Mouse (Mus musculus): ENCODE results near the gene Bcar3. TPM values are rescaled to one million over a fixed set of nuclear protein-coding genes. Genes with fewer than 3 reads are reported as not detected.

Bcar3 gene
- total and polyA plus RNA-seq, 2 experiments from 2014 or later: 6.3 to 23.8 TPM

- no peak for TF ChIP-seq CTCF (IDR thresholded peaks at IDR 0.05; ENCODE audit: low read depth)
- DNase-seq (ENCODE audit: low spot score): no peak
- no peak overlapping the region for H3K4me3 ChIP-seq (ENCODE audit: low read length)
- H3K4me1 ChIP-seq (ENCODE audit: insufficient read depth, low read length): 0 out of 2 replicates have a peak, but pooled peaks cover 4% of the 10 kb centered on the region
- 80% methylated on average over 6 of the region's 6 CpGs for WGBS
- H3K36me3 ChIP-seq (ENCODE audit: insufficient read depth, low read length): no peaks in the 10 kb centered on the region
- no peak overlapping the region for H3K4me2 ChIP-seq (ENCODE audit: low read depth, low read length)
- H3K9me3 ChIP-seq (ENCODE audit: low read length): no peaks in the 10 kb centered on the region
- no peak overlapping the region for H3K9ac ChIP-seq (replicated peaks; ENCODE audit: low read length)
- H3K27me3 ChIP-seq (ENCODE audit: insufficient read depth, low read length): no peaks in the 10 kb centered on the region
- H3K27ac ChIP-seq: no peak overlapping the region
- ATAC-seq: no peak
These were observed 203.9 kb downstream of the Bcar3 start for GRCm38 (mm10) chr3:122497871-122498270.

DNA sequence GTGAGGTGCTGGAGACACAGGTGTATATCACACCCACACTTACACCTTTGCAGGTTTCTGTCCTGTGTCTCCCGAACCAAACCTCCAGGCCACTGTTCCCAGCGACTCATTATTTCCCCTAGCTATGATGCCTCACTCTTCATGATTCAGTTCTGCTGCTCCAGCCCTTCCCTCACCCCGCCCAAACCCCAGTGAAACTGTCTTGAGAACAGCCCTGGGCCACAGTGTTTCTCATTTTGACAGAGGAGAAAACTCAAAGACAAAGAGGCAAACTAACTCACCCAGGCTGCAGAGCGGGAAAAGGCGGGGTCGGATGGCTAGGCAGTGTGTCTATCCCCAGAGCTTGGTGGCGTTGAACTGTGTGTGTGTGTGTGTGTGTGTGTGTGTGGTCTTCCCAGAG is 204.6 kb downstream of the Bcar3 start:
- ATAC-seq (no peak), DNase-seq (ENCODE audit: low spot score) (no peak)
- no peaks in the 10 kb centered on the region for H3K36me3 ChIP-seq (ENCODE audit: insufficient read depth, low read length)
- H3K9me3 ChIP-seq (ENCODE audit: low read length): no peaks in the 10 kb centered on the region
- H3K4me1 ChIP-seq (ENCODE audit: insufficient read depth, low read length): 0 out of 2 replicates have a peak, but pooled peaks cover 4% of the 10 kb centered on the region
- 87% methylated on average over 7 of the region's 7 CpGs for WGBS
- TF ChIP-seq CTCF (IDR thresholded peaks at IDR 0.05; ENCODE audit: low read depth): no peak
- no peak overlapping the region for H3K9ac ChIP-seq (replicated peaks; ENCODE audit: low read length)
- no peak overlapping the region for H3K4me3 ChIP-seq (ENCODE audit: low read length)
- no peak overlapping the region for H3K27ac ChIP-seq
- H3K4me2 ChIP-seq (ENCODE audit: low read depth, low read length): no peak overlapping the region
- no peaks in the 10 kb centered on the region for H3K27me3 ChIP-seq (ENCODE audit: insufficient read depth, low read length)

DNA sequence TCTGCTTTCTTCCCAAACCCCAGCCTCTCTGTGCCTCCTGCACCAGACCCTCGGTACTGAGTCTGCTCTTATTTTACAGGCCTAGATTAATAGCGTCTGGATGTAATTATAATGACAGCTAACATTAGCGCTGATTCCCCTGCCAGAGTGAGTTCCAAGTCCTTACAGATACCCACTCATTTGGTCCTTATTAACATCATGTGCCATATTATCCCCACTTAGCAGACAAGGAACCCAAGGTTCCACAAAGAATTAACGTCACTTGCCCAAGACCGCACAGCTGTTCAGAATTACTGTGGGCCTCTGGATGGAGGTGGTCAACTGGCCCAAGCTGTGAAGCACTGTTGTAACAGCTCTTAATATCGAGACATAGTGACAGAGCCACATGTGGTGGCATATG is 205.7 kb downstream of the Bcar3 start:
- Histone ChIP-seq H3K4me1 (ENCODE audit: insufficient read depth, low read length) (0 out of 2 replicates have a peak, but pooled peaks cover 4% of the 10 kb centered on the region), H3K9me3 (ENCODE audit: low read length) (no peaks in the 10 kb centered on the region), H3K4me3 (ENCODE audit: low read length) (no peak overlapping the region), H3K27me3 (ENCODE audit: insufficient read depth, low read length) (no peaks in the 10 kb centered on the region), H3K4me2 (ENCODE audit: low read depth, low read length) (no peak overlapping the region), H3K9ac (replicated peaks; ENCODE audit: low read length) (no peak overlapping the region), H3K27ac (no peak overlapping the region), H3K36me3 (ENCODE audit: insufficient read depth, low read length) (no peaks in the 10 kb centered on the region)
- no peak for TF ChIP-seq CTCF (IDR thresholded peaks at IDR 0.05; ENCODE audit: low read depth)
- no peak for DNase-seq (ENCODE audit: low spot score)
- no peak for ATAC-seq
- WGBS: 80% methylated on average over 6 of the region's 6 CpGs

DNA sequence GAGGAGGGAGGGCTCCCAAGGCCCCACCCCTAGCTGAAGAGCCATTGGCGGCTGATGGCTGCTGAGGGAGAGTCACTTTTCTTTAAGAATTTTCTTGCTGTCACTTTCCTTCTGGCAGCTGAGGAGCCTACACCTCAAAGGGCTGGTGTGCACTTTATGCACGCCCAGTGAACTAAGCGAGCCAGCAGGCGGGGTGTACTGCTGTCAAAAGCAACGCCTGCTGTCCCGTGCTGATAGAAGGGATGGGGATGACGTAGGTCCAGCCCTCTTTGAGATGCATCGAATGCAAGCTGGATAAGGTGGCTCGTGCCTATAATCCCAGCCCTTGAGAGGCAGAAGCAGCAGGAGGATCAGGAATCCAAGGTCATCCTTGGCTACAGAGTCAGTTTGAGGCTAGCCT is 207.0 kb downstream of the Bcar3 start:
- no peak overlapping the region for H3K27ac ChIP-seq
- no peaks in the 10 kb centered on the region for H3K36me3 ChIP-seq (ENCODE audit: insufficient read depth, low read length)
- DNase-seq (ENCODE audit: low spot score): no peak
- ATAC-seq: no peak
- no peak overlapping the region for H3K9ac ChIP-seq (replicated peaks; ENCODE audit: low read length)
- H3K4me2 ChIP-seq (ENCODE audit: low read depth, low read length): no peak overlapping the region
- no peaks in the 10 kb centered on the region for H3K27me3 ChIP-seq (ENCODE audit: insufficient read depth, low read length)
- TF ChIP-seq CTCF (IDR thresholded peaks at IDR 0.05; ENCODE audit: low read depth): no peak
- 0 out of 2 replicates have a peak, but pooled peaks cover 4% of the 10 kb centered on the region for H3K4me1 ChIP-seq (ENCODE audit: insufficient read depth, low read length)
- no peak overlapping the region for H3K4me3 ChIP-seq (ENCODE audit: low read length)
- WGBS: 77% methylated on average over 9 of the region's 9 CpGs
- no peaks in the 10 kb centered on the region for H3K9me3 ChIP-seq (ENCODE audit: low read length)

DNA sequence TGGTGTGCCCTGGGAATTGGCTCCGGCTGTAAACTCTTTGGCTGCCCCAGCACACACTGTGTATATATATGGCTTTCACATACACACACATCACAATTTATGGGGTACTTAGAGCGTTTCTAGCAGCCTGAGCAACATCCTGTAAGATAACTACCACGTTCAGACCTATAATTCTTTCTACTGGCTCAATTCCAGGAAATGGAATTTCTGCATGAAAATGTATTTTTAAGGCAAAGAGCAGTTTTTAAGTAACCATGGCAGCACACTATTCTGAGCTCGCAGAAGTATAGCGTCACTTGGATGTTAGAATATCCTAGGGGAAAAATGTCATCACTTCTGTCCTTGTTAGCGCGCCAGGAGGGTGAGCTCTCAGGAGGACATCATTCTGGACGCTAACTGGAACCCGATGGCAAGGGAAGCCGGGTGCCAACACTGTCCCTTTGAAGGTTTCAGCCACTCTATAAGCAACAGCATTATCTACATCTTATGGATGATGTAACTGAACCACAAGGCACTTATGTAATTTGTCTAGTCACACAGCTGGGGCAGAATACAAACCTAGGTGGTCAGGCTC is 212.5 kb downstream of the Bcar3 start:
- no peak for ATAC-seq
- H3K4me1 ChIP-seq (ENCODE audit: insufficient read depth, low read length): no peaks in the 10 kb centered on the region
- H3K27ac ChIP-seq: no peak overlapping the region
- H3K4me2 ChIP-seq (ENCODE audit: low read depth, low read length): no peak overlapping the region
- H3K4me3 ChIP-seq (ENCODE audit: low read length): no peak overlapping the region
- 54% methylated on average over 10 of the region's 10 CpGs for WGBS
- peak; percentile 56 for DNase-seq (ENCODE audit: low spot score)
- TF ChIP-seq CTCF (IDR thresholded peaks at IDR 0.05; ENCODE audit: low read depth): no peak
- H3K9me3 ChIP-seq (ENCODE audit: low read length): no peaks in the 10 kb centered on the region
- no peaks in the 10 kb centered on the region for H3K27me3 ChIP-seq (ENCODE audit: insufficient read depth, low read length)
- no peaks in the 10 kb centered on the region for H3K36me3 ChIP-seq (ENCODE audit: insufficient read depth, low read length)
- H3K9ac ChIP-seq (replicated peaks; ENCODE audit: low read length): no peak overlapping the region

DNA sequence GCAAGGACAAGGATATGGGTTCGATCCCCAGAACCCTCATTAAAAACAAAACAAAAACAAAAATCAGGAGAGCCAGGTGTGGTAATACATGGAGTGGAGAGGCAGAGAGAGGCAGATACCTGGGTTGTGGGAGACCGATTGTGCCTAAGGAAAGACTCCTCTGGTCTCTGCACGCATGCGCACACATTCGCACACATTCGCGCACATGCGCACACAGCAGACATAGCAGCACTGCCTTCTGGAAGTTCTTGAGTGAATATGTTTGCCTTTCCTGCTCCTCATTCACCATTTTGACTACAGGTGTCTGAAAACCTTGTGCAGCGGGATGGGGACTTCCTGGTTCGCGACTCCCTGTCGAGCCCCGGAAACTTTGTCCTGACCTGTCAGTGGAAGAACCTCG is 213.9 kb downstream of the Bcar3 start:
- whole genome bisulfite sequencing: 96% methylated on average over 14 of the region's 14 CpGs
- no peaks in the 10 kb centered on the region for H3K36me3 ChIP-seq (ENCODE audit: insufficient read depth, low read length)
- no peak overlapping the region for H3K9ac ChIP-seq (replicated peaks; ENCODE audit: low read length)
- H3K9me3 ChIP-seq (ENCODE audit: low read length): no peaks in the 10 kb centered on the region
- TF ChIP-seq CTCF (IDR thresholded peaks at IDR 0.05; ENCODE audit: low read depth): no peak
- no peak overlapping the region for H3K4me2 ChIP-seq (ENCODE audit: low read depth, low read length)
- H3K27ac ChIP-seq: no peak overlapping the region
- no peaks in the 10 kb centered on the region for H3K27me3 ChIP-seq (ENCODE audit: insufficient read depth, low read length)
- ATAC-seq (no peak), DNase-seq (ENCODE audit: low spot score) (no peak)
- H3K4me3 ChIP-seq (ENCODE audit: low read length): no peak overlapping the region
- no peaks in the 10 kb centered on the region for H3K4me1 ChIP-seq (ENCODE audit: insufficient read depth, low read length)

DNA sequence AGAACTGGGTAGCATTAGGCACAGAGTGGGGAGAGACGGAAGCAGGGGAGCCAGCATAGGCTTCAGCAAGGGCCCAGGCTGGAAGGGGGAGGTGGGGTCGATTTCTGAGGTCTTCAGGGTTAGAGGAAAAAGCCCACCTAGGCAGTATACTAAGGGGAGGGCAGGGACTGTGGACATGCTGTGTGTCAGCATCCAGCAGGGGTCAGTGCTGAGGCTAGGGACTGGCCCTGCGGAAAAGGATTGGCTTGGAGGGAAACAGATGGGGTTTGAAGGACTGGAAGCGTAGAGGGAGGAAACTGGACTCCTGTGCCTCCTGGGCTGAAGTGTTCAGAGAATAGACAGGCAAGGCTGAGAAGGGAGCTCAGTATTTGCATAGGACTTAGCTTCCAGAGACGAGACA is 215.1 kb downstream of the Bcar3 start:
- DNase-seq (ENCODE audit: low spot score): peak; percentile 66
- peak; percentile 87 for TF ChIP-seq CTCF (IDR thresholded peaks at IDR 0.05; ENCODE audit: low read depth)
- Histone ChIP-seq H3K4me2 (ENCODE audit: low read depth, low read length) (no peak overlapping the region), H3K4me1 (ENCODE audit: insufficient read depth, low read length) (no peaks in the 10 kb centered on the region), H3K9me3 (ENCODE audit: low read length) (no peaks in the 10 kb centered on the region), H3K4me3 (ENCODE audit: low read length) (no peak overlapping the region), H3K9ac (replicated peaks; ENCODE audit: low read length) (no peak overlapping the region), H3K27ac (no peak overlapping the region), H3K36me3 (ENCODE audit: insufficient read depth, low read length) (no peaks in the 10 kb centered on the region), H3K27me3 (ENCODE audit: insufficient read depth, low read length) (no peaks in the 10 kb centered on the region)
- 39% methylated on average over 5 of the region's 5 CpGs for WGBS
- peak; percentile 80 for ATAC-seq

Measured in hindbrain, postnatal 0 days (tissue).